Mouse (Mus musculus) liver, embryonic 14.5 days (tissue): ENCODE measurements around the gene Trim2. TPM values are rescaled to one million over a fixed set of nuclear protein-coding genes. Genes with fewer than 3 reads are reported as not detected.

Source experiments
- ATAC-seq: fragments of 200-750 bp; cut with Nextera tagmentation; 2 replicates; pipeline ENCODE4 v1.8.0; 2017; ENCODE audit warnings: moderate number of reproducible peaks, mild to moderate bottlenecking, moderate library complexity; ENCODE audit not compliant: insufficient read depth
- DNase-seq, 3 experiments: peaks; one replicate each; pipeline ENCODE4 v3.0.0-alpha.2; 2012 to 2013; ENCODE audit warnings: low read depth in 3 of 3, low spot score in 3 of 3
- H3K27ac ChIP-seq: fragments of 300-500 bp; sonication (generic); 2 replicates; pipeline ENCODE4 v1.5.1; 2014; ENCODE audit warnings: moderate library complexity, mild to moderate bottlenecking, control low read depth, inconsistent platforms
- H3K27me3 ChIP-seq: fragments of 300-500 bp; sonication (generic); 2 replicates; pipeline ENCODE4 v1.6.1; 2014; ENCODE audit warnings: mild to moderate bottlenecking, low read length, moderate library complexity; ENCODE audit not compliant: control insufficient read depth, insufficient read depth
- H3K36me3 ChIP-seq: fragments of 300-500 bp; sonication (generic); replicated peaks from 2 replicates; pipeline ENCODE4 v1.6.1; 2014; ENCODE audit warnings: low read depth; ENCODE audit not compliant: control insufficient read depth, insufficient read depth
- H3K4me1 ChIP-seq, 2 experiments: fragments of 200-500 bp in 1 of 2; fragments of 300-500 bp in 1 of 2; sonication (generic) in 1 of 2; replicated peaks; 2 replicates each; pipeline ENCODE4 v1.6.1; 2012 to 2014; ENCODE audit warnings: antibody characterized with exemption in 1 of 2, inconsistent platforms in 1 of 2, low read length in 1 of 2; ENCODE audit not compliant: control insufficient read depth in 2 of 2, insufficient read depth in 2 of 2
- H3K4me2 ChIP-seq: fragments of 300-500 bp; sonication (generic); 2 replicates; pipeline ENCODE4 v1.6.1; 2014; ENCODE audit warnings: low read depth, mild to moderate bottlenecking, control low read depth, moderate library complexity
- H3K4me3 ChIP-seq, 2 experiments: fragments of 200-500 bp in 1 of 2; fragments of 300-500 bp in 1 of 2; sonication (generic) in 1 of 2; 2 replicates each; pipeline ENCODE4 v1.5.1; 2012 to 2014; ENCODE audit warnings: low read depth in 2 of 2, low read length in 2 of 2, mild to moderate bottlenecking in 2 of 2, control low read depth in 1 of 2, inconsistent platforms in 1 of 2, moderate library complexity in 1 of 2; ENCODE audit not compliant: insufficient read depth in 1 of 2
- H3K9ac ChIP-seq: fragments of 300-500 bp; sonication (generic); replicated peaks from 2 replicates; pipeline ENCODE4 v1.6.1; 2014; ENCODE audit warnings: mild to moderate bottlenecking, control low read depth, moderate library complexity
- H3K9me3 ChIP-seq: fragments of 300-500 bp; sonication (generic); 2 replicates; pipeline ENCODE4 v1.6.1; 2016; ENCODE audit warnings: low read length, mixed read lengths; ENCODE audit not compliant: control insufficient read depth
- CTCF ChIP-seq: IDR thresholded peaks from 2 replicates; pipeline ENCODE4 v1.5.1; 2016; ENCODE audit warnings: antibody characterized with exemption, low read depth, control low read depth
- EP300 ChIP-seq: IDR thresholded peaks from 2 replicates; pipeline ENCODE4 v1.6.1; 2016; ENCODE audit warnings: antibody characterized with exemption, low read depth
- WGBS: fragments of 180-500 bp; shearing (Covaris S2); extraction: QIAGEN DNeasy Blood & Tissue Kit; methylation state at CpG from one replicate; pipeline ENCODE4 v1.1.7; 2014; ENCODE audit not compliant: insufficient replicate concordance; 5-methylcytosine and 5-hydroxymethylcytosine counted together
- polyA plus RNA-seq, 2 experiments: library from polyadenylated mRNA; depleted of rRNA in 1 of 2; stranded (reverse) in 1 of 2; unstranded in 1 of 2; fragments of >200 nt; fragmentation: Nextera tagmentation in 1 of 2; extraction: Ambion mirVana in 1 of 2; gene quantifications; 2 replicates each; pipeline versions ENCODE4 v1.2.1 to v1.2.3; 2012 to 2014

The Trim2 gene
- polyA plus RNA-seq, 2 experiments: 2.5 to 3.5 TPM

GRCm38 (mm10) chr3:84319504-84319903, 12.8 kb upstream of the Trim2 start:
- Histone ChIP-seq H3K4me2 (no peak overlapping the region), H3K27ac (no peak overlapping the region), H3K4me1 (peaks cover 0 to 15% of the 10 kb centered on the region in 2 experiments; a peak in 2 of 4 replicates), H3K9me3 (no peaks in the 10 kb centered on the region), H3K36me3 (no peaks in the 10 kb centered on the region), H3K27me3 (no peaks in the 10 kb centered on the region), H3K9ac (no peak overlapping the region), H3K4me3 (no peak overlapping the region)
- 46% methylated on average over 3 of the region's 3 CpGs for WGBS
- TF ChIP-seq EP300: no peak
- TF ChIP-seq CTCF: no peak
- no peak for ATAC-seq
- DNase-seq: no peak

DNA sequence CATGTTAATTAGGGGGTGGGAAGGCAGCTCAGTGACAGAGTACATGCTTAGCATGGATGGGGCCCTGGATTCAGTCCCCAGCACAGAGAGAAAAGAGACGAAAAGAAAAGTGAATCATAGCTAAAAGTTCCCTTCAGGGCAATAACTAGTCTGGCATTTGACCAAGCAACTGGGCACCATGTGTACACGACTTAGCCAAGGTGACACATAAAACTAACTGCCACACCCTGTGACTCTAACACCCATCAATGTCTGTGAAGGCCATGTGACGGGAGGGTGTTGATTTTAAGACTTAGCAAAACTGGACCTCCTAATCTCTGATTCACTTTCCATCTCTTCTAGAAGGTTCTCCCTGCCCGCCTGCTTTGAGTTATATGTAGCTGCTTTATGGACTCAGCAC, 12.2 kb upstream of the Trim2 start:
- DNase-seq: no peak
- Histone ChIP-seq H3K27me3 (no peaks in the 10 kb centered on the region), H3K4me1 (peaks cover 0 to 9% of the 10 kb centered on the region in 2 experiments; a peak in 2 of 4 replicates), H3K36me3 (no peaks in the 10 kb centered on the region), H3K9me3 (no peaks in the 10 kb centered on the region), H3K4me2 (no peak overlapping the region), H3K4me3 (no peak overlapping the region), H3K27ac (no peak overlapping the region), H3K9ac (no peak overlapping the region)
- TF ChIP-seq EP300: no peak
- TF ChIP-seq CTCF: no peak
- WGBS: 69% methylated on average over 4 of the region's 4 CpGs
- ATAC-seq: no peak

- Histone ChIP-seq H3K4me2 (peak overlapping the region; percentile 29; the same call in 1 of the 2 replicates), H3K9me3 (no peaks in the 10 kb centered on the region), H3K27me3 (no peaks in the 10 kb centered on the region), H3K4me3 (no peak overlapping the region), H3K27ac (no peak overlapping the region), H3K36me3 (no peaks in the 10 kb centered on the region), H3K9ac (no peak overlapping the region), H3K4me1 (peaks cover 0 to 10% of the 10 kb centered on the region in 2 experiments; a peak in 2 of 4 replicates)
- WGBS: 32% methylated on average over 8 of the region's 8 CpGs
- peak; percentile 44 to 62 (median 47) for DNase-seq
- no peak for TF ChIP-seq EP300
- TF ChIP-seq CTCF: peak; percentile 67
- no peak for ATAC-seq
These were observed 8.0 kb upstream of the Trim2 start for GRCm38 (mm10) chr3:84314651-84315191.

- H3K4me2 ChIP-seq: no peak overlapping the region
- ATAC-seq (no peak), DNase-seq (no peak)
- H3K27ac ChIP-seq: no peak overlapping the region
- peaks cover 0 to 10% of the 10 kb centered on the region in 2 experiments; a peak in 2 of 4 replicates for H3K4me1 ChIP-seq
- H3K4me3 ChIP-seq: no peak overlapping the region
- 62% methylated on average over 6 of the region's 6 CpGs for WGBS
- H3K9ac ChIP-seq: no peak overlapping the region
- no peaks in the 10 kb centered on the region for H3K36me3 ChIP-seq
- no peak for TF ChIP-seq CTCF
- no peak for TF ChIP-seq EP300
- H3K27me3 ChIP-seq: no peaks in the 10 kb centered on the region
- no peaks in the 10 kb centered on the region for H3K9me3 ChIP-seq
These were observed 7.3 kb upstream of the Trim2 start for GRCm38 (mm10) chr3:84313801-84314541.

DNA sequence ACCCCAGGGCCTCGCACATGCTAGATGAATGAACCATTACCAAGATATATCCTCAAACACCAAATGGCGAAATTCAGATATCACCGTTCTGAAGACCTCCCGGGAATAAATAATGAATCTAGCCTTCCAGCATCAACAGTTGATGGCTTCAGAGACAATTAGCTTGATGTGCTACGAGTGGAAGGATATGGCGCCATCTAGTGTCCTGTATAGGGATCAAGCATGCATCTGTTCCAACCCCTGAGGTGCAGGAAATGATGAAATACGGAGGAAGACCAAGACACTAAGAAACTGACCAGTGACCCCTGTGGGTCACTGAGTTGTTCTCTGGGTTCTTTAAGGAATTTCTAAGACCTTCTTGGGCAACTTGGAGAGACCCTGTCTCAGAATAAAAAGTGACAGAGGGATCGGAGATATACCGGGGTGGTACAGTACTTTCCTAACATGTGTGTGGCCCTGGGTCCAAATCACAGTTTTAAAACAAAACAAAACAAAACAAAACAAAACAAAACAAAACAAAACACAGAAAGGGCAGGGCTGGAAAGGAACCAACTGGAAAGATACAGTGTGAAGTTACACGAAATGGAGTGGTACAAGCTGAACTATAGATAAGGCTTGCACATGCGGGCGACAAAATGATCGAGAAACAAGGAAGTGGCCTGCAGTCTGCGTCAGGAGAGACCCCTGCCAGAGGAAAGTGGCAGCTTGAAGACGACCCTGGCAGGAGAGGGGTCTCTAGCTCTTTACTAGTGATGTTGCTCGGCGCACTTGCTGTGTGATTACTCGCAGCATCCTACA, 6.5 kb upstream of the Trim2 start:
- no peak overlapping the region for H3K9ac ChIP-seq
- H3K4me2 ChIP-seq: peak overlapping the region; percentile 37
- 25% methylated on average over 18 of the region's 18 CpGs for WGBS
- no peaks in the 10 kb centered on the region for H3K27me3 ChIP-seq
- peaks cover 0 to 10% of the 10 kb centered on the region in 2 experiments; a peak in 2 of 4 replicates for H3K4me1 ChIP-seq
- H3K27ac ChIP-seq: no peak overlapping the region
- no peak for ATAC-seq
- H3K36me3 ChIP-seq: no peaks in the 10 kb centered on the region
- peak; percentile 41 to 53 (median 50) for DNase-seq
- TF ChIP-seq CTCF (peak; percentile 84), EP300 (no peak)
- no peaks in the 10 kb centered on the region for H3K9me3 ChIP-seq
- H3K4me3 ChIP-seq: no peak overlapping the region
